In the genomic region with DNA sequence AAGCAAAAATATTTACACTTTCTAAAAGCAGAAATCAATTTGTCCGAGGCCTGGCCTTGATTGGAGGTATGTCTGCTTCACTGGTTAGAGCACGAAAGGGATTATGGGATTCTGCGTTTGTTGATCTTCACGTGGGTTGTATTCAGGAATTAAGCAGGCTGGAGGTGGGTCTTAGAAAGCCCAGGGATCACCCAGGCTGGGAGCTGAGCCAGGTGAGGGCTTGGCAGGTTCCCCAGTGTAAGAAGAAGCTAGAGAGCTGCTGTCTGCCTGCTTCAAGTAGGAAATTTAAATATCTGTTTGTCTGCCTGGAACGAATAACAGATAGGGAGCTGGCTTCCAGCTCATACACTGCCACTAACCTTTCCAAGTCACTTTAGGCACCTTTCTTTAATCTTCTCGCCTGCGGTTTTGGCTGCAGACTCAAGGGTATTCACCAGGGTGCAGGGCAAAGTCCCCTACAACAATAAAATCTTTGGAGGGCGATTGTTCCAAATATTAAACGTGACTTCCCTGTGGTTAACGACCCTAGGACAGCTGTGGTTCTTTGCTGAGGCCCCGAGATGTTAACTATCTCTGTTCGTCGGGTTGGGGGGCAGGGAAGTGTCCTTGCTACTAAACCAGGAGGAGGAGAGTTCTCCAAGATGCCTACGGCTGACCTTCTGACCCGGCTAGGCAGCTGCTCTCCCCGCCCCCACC, we compare ENCODE assay signal across 8 mouse cellular contexts.
DNase-seq lines count a peak whose midpoint lies in the region; ATAC-seq and TF ChIP-seq lines count a peak whose summit lies in the region.

No protein-coding gene starts in this region.

- H3K4me2 ChIP-seq in embryonic facial prominence, embryonic 12.5 days (replicated peaks): peak overlapping the region; percentile 50
- H3K4me2 ChIP-seq in heart, embryonic 14.5 days (ENCODE audit: low read length): peak overlapping the region; percentile 80
- H3K4me2 ChIP-seq in kidney, embryonic 16.5 days (replicated peaks; ENCODE audit: low read depth, low read length): peak overlapping the region; percentile 62
- H3K4me2 ChIP-seq in lung, postnatal 0 days (replicated peaks; ENCODE audit: low read depth, low read length): peak overlapping the region; percentile 43
- peak overlapping the region; percentile 58 for H3K4me2 ChIP-seq in stomach, embryonic 16.5 days (ENCODE audit: low read depth, low read length)

- H3K36me3 ChIP-seq in ES-Bruce4 (ENCODE audit: control insufficient read depth, insufficient read depth, low read length, poor library complexity, severe bottlenecking): no peaks in the 10 kb centered on the region
- no peaks in the 10 kb centered on the region for H3K36me3 ChIP-seq in embryonic facial prominence, embryonic 12.5 days
- no peaks in the 10 kb centered on the region for H3K36me3 ChIP-seq in heart, embryonic 14.5 days (ENCODE audit: control insufficient read depth, insufficient read depth, low read length)
- H3K36me3 ChIP-seq in kidney, embryonic 16.5 days (ENCODE audit: insufficient read depth, low read length): no peaks in the 10 kb centered on the region
- no peaks in the 10 kb centered on the region for H3K36me3 ChIP-seq in lung, postnatal 0 days (ENCODE audit: insufficient read depth, low read length)
- H3K36me3 ChIP-seq in stomach, embryonic 16.5 days (ENCODE audit: control insufficient read depth, insufficient read depth, low read length): no peaks in the 10 kb centered on the region
- no peaks in the 10 kb centered on the region for H3K36me3 ChIP-seq in thymus, adult 2 months (ENCODE audit: control insufficient read depth, insufficient read depth, low read length)

- no peak overlapping the region for H3K9ac ChIP-seq in ES-Bruce4 (ENCODE audit: low read depth, poor library complexity, severe bottlenecking)
- no peak overlapping the region for H3K9ac ChIP-seq in embryonic facial prominence, embryonic 12.5 days
- no peak overlapping the region for H3K9ac ChIP-seq in heart, embryonic 14.5 days (ENCODE audit: low read length)
- H3K9ac ChIP-seq in kidney, embryonic 16.5 days (replicated peaks; ENCODE audit: low read length): peak overlapping the region; percentile 25; the same call in 1 of the 2 replicates
- H3K9ac ChIP-seq in lung, postnatal 0 days (replicated peaks; ENCODE audit: low read depth): no peak overlapping the region
- H3K9ac ChIP-seq in stomach, embryonic 16.5 days (ENCODE audit: low read length): peak overlapping the region; percentile 48

- no peak for TF ChIP-seq CTCF in ES-Bruce4 (IDR thresholded peaks at IDR 0.05; ENCODE audit: low read depth, low read length)
- no peak for TF ChIP-seq CTCF in lung, postnatal 0 days (IDR thresholded peaks at IDR 0.05)
- no peak for TF ChIP-seq CTCF in thymus, adult 2 months (IDR thresholded peaks at IDR 0.05; ENCODE audit: borderline replicate concordance, control insufficient read depth, extremely low read depth, insufficient read depth, low read length, poor library complexity)

- no peak overlapping the region for H3K4me3 ChIP-seq in ES-Bruce4 (ENCODE audit: low read depth, low read length)
- no peak overlapping the region for H3K4me3 ChIP-seq in embryonic facial prominence, embryonic 12.5 days
- H3K4me3 ChIP-seq in heart, embryonic 14.5 days (ENCODE audit: control insufficient read depth in 1 of 2, insufficient read depth in 1 of 2, low read depth in 1 of 2, low read length in 2 of 2): peak overlapping the region; percentile 29 to 33; a peak in 2 of 4 replicates
- no peak overlapping the region for H3K4me3 ChIP-seq in kidney, embryonic 16.5 days (ENCODE audit: low read length)
- no peak overlapping the region for H3K4me3 ChIP-seq in lung, postnatal 0 days (ENCODE audit: low read depth, low read length)
- H3K4me3 ChIP-seq in stomach, embryonic 16.5 days (replicated peaks; ENCODE audit: low read length): peak overlapping the region; percentile 36; the same call in 1 of the 2 replicates
- H3K4me3 ChIP-seq in thymus, adult 2 months (ENCODE audit: control insufficient read depth, insufficient read depth, low read length): no peak overlapping the region

- no peaks in the 10 kb centered on the region; the same call in 1 of the 2 replicates for H3K27me3 ChIP-seq in ES-Bruce4 (ENCODE audit: control insufficient read depth, insufficient read depth, low read length, poor library complexity, severe bottlenecking)
- 0 out of 2 replicates have a peak, but pooled peaks cover 8% of the 10 kb centered on the region for H3K27me3 ChIP-seq in embryonic facial prominence, embryonic 12.5 days
- H3K27me3 ChIP-seq in heart, embryonic 14.5 days (ENCODE audit: control insufficient read depth, insufficient read depth, low read length): peaks cover 6% of the 10 kb centered on the region; the same call in 1 of the 2 replicates
- no peaks in the 10 kb centered on the region for H3K27me3 ChIP-seq in kidney, embryonic 16.5 days (ENCODE audit: insufficient read depth, low read length)
- H3K27me3 ChIP-seq in lung, postnatal 0 days (replicated peaks; ENCODE audit: insufficient read depth, low read length): no peaks in the 10 kb centered on the region
- H3K27me3 ChIP-seq in stomach, embryonic 16.5 days (ENCODE audit: control insufficient read depth, insufficient read depth, low read length): no peaks in the 10 kb centered on the region
- no peaks in the 10 kb centered on the region for H3K27me3 ChIP-seq in thymus, adult 2 months (ENCODE audit: control insufficient read depth, insufficient read depth, low read length)

- no peak for TF ChIP-seq POLR2A in ES-Bruce4 (IDR thresholded peaks at IDR 0.05; ENCODE audit: insufficient read depth, low read length)
- TF ChIP-seq POLR2A in thymus, adult 2 months (IDR thresholded peaks at IDR 0.05; ENCODE audit: control insufficient read depth, extremely low read depth, insufficient read depth, low read length, poor library complexity): no peak

- H3K4me1 ChIP-seq in ES-Bruce4 (ENCODE audit: control insufficient read depth, insufficient read depth, low read length): no peaks in the 10 kb centered on the region
- peaks cover 22% of the 10 kb centered on the region for H3K4me1 ChIP-seq in embryonic facial prominence, embryonic 12.5 days
- H3K4me1 ChIP-seq in heart, embryonic 14.5 days (ENCODE audit: control insufficient read depth in 2 of 2, insufficient read depth in 2 of 2, low read length in 2 of 2): peaks cover 17 to 25% of the 10 kb centered on the region in 2 experiments
- peaks cover 27% of the 10 kb centered on the region for H3K4me1 ChIP-seq in kidney, embryonic 16.5 days (ENCODE audit: insufficient read depth, low read length)
- peaks cover 21% of the 10 kb centered on the region for H3K4me1 ChIP-seq in lung, postnatal 0 days (ENCODE audit: insufficient read depth, low read depth, low read length)
- peaks cover 24% of the 10 kb centered on the region for H3K4me1 ChIP-seq in stomach, embryonic 16.5 days (ENCODE audit: control insufficient read depth, insufficient read depth, low read length)
- H3K4me1 ChIP-seq in thymus, adult 2 months (replicated peaks; ENCODE audit: control insufficient read depth, insufficient read depth, low read length): no peaks in the 10 kb centered on the region

- no peak for ATAC-seq in embryonic facial prominence, embryonic 12.5 days (ENCODE audit: insufficient number of reproducible peaks, insufficient read depth, low FRiP score, low TSS enrichment)
- peak; percentile 12; the same call in 1 of the 2 replicates for ATAC-seq in heart, embryonic 14.5 days (ENCODE audit: insufficient number of reproducible peaks, insufficient read depth, low FRiP score, low read depth)
- peak; percentile 60; the same call in 1 of the 2 replicates for ATAC-seq in kidney, embryonic 16.5 days (ENCODE audit: low FRiP score, low TSS enrichment)
- ATAC-seq in lung, postnatal 0 days: no peak
- peak; percentile 56; the same call in 1 of the 2 replicates for ATAC-seq in stomach, embryonic 16.5 days (ENCODE audit: insufficient read depth, low FRiP score)

- WGBS in embryonic facial prominence, embryonic 12.5 days: 4% methylated on average over 16 of the region's 16 CpGs
- WGBS in heart, embryonic 14.5 days: 15% methylated on average over 16 of the region's 16 CpGs
- WGBS in kidney, embryonic 16.5 days: 13% methylated on average over 16 of the region's 16 CpGs
- 17% methylated on average over 16 of the region's 16 CpGs for WGBS in lung, postnatal 0 days
- 9% methylated on average over 16 of the region's 16 CpGs for WGBS in stomach, embryonic 16.5 days
- WGBS in thymus, adult 2 months: 13% methylated on average over 16 of the region's 16 CpGs

- intact Hi-C loops in left cerebral cortex, postnatal 25 days (cut with DNase I): no loop called here

- no peak for DNase-seq in lung, postnatal 0 days (ENCODE audit: low spot score)
- DNase-seq in left cerebral cortex, postnatal 25 days (ENCODE audit: low spot score in 2 of 2): no peak
- no peak for DNase-seq in thymus, adult 2 months

- H3K27ac ChIP-seq in ES-Bruce4 (ENCODE audit: insufficient read depth, low read length): no peak overlapping the region
- peak overlapping the region; percentile 43; the same call in 1 of the 2 replicates for H3K27ac ChIP-seq in embryonic facial prominence, embryonic 12.5 days
- peak overlapping the region; percentile 35 to 73 for H3K27ac ChIP-seq in heart, embryonic 14.5 days (replicated peaks in 1 of 2; ENCODE audit: control insufficient read depth in 1 of 2, insufficient read depth in 1 of 2, low read depth in 2 of 2, low read length in 2 of 2)
- peak overlapping the region; percentile 77 for H3K27ac ChIP-seq in kidney, embryonic 16.5 days (ENCODE audit: low read length)
- H3K27ac ChIP-seq in lung, postnatal 0 days (ENCODE audit: low read length): peak overlapping the region; percentile 64
- peak overlapping the region; percentile 79 for H3K27ac ChIP-seq in stomach, embryonic 16.5 days (ENCODE audit: low read length)
- no peak overlapping the region for H3K27ac ChIP-seq in thymus, adult 2 months (ENCODE audit: control insufficient read depth, insufficient read depth, low read length)

- TF ChIP-seq EP300 in ES-Bruce4 (IDR thresholded peaks at IDR 0.05; ENCODE audit: insufficient read depth, low read depth, low read length): peak; percentile 86
- TF ChIP-seq EP300 in lung, postnatal 0 days (IDR thresholded peaks at IDR 0.05): no peak

- no peaks in the 10 kb centered on the region for H3K9me3 ChIP-seq in ES-Bruce4 (replicated peaks; ENCODE audit: control insufficient read depth, insufficient read depth, low read length, poor library complexity, severe bottlenecking)
- no peaks in the 10 kb centered on the region for H3K9me3 ChIP-seq in embryonic facial prominence, embryonic 12.5 days
- H3K9me3 ChIP-seq in heart, embryonic 14.5 days (ENCODE audit: control insufficient read depth, low read length): no peaks in the 10 kb centered on the region
- H3K9me3 ChIP-seq in kidney, embryonic 16.5 days (ENCODE audit: low read length): no peaks in the 10 kb centered on the region
- no peaks in the 10 kb centered on the region for H3K9me3 ChIP-seq in lung, postnatal 0 days (ENCODE audit: low read length)
- no peaks in the 10 kb centered on the region for H3K9me3 ChIP-seq in stomach, embryonic 16.5 days (replicated peaks; ENCODE audit: control insufficient read depth, low read length)

Comparison
In these comparisons a context has a peak if more than half of its experiments do, and no peak if none do; other contexts are left out.
1. H3K27ac ChIP-seq: peak in embryonic facial prominence, embryonic 12.5 days (single experiment), heart, embryonic 14.5 days (2 of 2), kidney, embryonic 16.5 days (single experiment), lung, postnatal 0 days (single experiment) and stomach, embryonic 16.5 days (single experiment); none in ES-Bruce4 (single experiment) and thymus, adult 2 months (single experiment).
2. H3K4me3 ChIP-seq: peak in heart, embryonic 14.5 days (2 of 2) and stomach, embryonic 16.5 days (single experiment); none in ES-Bruce4 (single experiment), embryonic facial prominence, embryonic 12.5 days (single experiment), kidney, embryonic 16.5 days (single experiment), lung, postnatal 0 days (single experiment) and thymus, adult 2 months (single experiment).
3. H3K9ac ChIP-seq: peak in kidney, embryonic 16.5 days (single experiment) and stomach, embryonic 16.5 days (single experiment); none in ES-Bruce4 (single experiment), embryonic facial prominence, embryonic 12.5 days (single experiment), heart, embryonic 14.5 days (single experiment) and lung, postnatal 0 days (single experiment).
4. ATAC-seq: peak in heart, embryonic 14.5 days (single experiment), kidney, embryonic 16.5 days (single experiment) and stomach, embryonic 16.5 days (single experiment); none in embryonic facial prominence, embryonic 12.5 days (single experiment) and lung, postnatal 0 days (single experiment).
5. Peak in every context shown above with its lines, with median percentiles within 50 percentile points of each other: H3K4me2 ChIP-seq.